Mouse (Mus musculus) C2C12 (cell line): ENCODE data around the gene Dnah17. TPM values are rescaled to one million over a fixed set of nuclear protein-coding genes. Genes with fewer than 3 reads are reported as not detected.

Source experiments
- H3K27me3 ChIP-seq: one replicate; pipeline ENCODE4 v1.6.1; 2011; ENCODE audit not compliant: control insufficient read depth, insufficient read depth, insufficient read length
- H3K36me3 ChIP-seq: one replicate; pipeline ENCODE4 v1.6.1; 2011; ENCODE audit not compliant: control insufficient read depth, insufficient read depth
- H3K4me3 ChIP-seq: one replicate; pipeline ENCODE4 v1.5.1; 2011; ENCODE audit warnings: mild to moderate bottlenecking, control low read depth; ENCODE audit not compliant: poor library complexity, insufficient read depth, severe bottlenecking
- H3K79me2 ChIP-seq: one replicate; pipeline ENCODE4 v1.6.1; 2011; ENCODE audit not compliant: control insufficient read depth, insufficient read depth
- H3K79me3 ChIP-seq: one replicate; pipeline ENCODE4 v1.6.1; 2011; ENCODE audit warnings: low read depth, control low read depth
- H3ac ChIP-seq: one replicate; pipeline ENCODE3; 2011; ENCODE audit warnings: low read depth; ENCODE audit not compliant: control insufficient read depth, insufficient read length
- CEBPB ChIP-seq: IDR thresholded peaks from one replicate; pipeline ENCODE4 v1.6.1; 2011; ENCODE audit warnings: low read depth, mild to moderate bottlenecking, control low read depth, moderate library complexity
- CTCF ChIP-seq: IDR thresholded peaks from one replicate; pipeline ENCODE4 v1.5.1; 2011; ENCODE audit not compliant: control insufficient read depth, insufficient read depth, insufficient read length
- FOSL1 ChIP-seq: IDR thresholded peaks from one replicate; pipeline ENCODE4 v1.8.0; 2011; ENCODE audit warnings: mild to moderate bottlenecking, low read length; ENCODE audit not compliant: poor library complexity, insufficient read depth, severe bottlenecking
- MAX ChIP-seq: IDR thresholded peaks from one replicate; pipeline ENCODE4 v1.6.1; 2011; ENCODE audit warnings: mild to moderate bottlenecking, control low read depth
- MYOD1 ChIP-seq: IDR thresholded peaks from one replicate; pipeline ENCODE4 v1.6.1; 2011; ENCODE audit warnings: low read depth; ENCODE audit not compliant: control insufficient read depth, insufficient read length
- MYOG ChIP-seq: IDR thresholded peaks from one replicate; pipeline ENCODE4 v1.6.1; 2011; ENCODE audit not compliant: control insufficient read depth, insufficient read length; ENCODE audit errors: extremely low read depth
- USF1 ChIP-seq: IDR thresholded peaks from one replicate; pipeline ENCODE4 v1.6.1; 2011; ENCODE audit warnings: low read depth, mild to moderate bottlenecking, control low read depth, moderate library complexity
- long read RNA-seq, 2 experiments: library from polyadenylated mRNA; unstranded; transcript quantifications; one replicate each; pipeline ENCODE4 v2.0.0; 2019 to 2020
- polyA plus RNA-seq: library from polyadenylated mRNA; unstranded; fragments of >200 nt; fragmentation: generic; extraction: Trizol; gene quantifications from one replicate; pipeline ENCODE4 v1.2.1, GENCODE M21; 2012; ENCODE audit warnings: missing spikeins

Gene Dnah17
- polyA plus RNA-seq, result 0.13 TPM
- long read RNA-seq, experiment 1, result 0 reads
- long read RNA-seq, experiment 2, result 0 reads

DNA sequence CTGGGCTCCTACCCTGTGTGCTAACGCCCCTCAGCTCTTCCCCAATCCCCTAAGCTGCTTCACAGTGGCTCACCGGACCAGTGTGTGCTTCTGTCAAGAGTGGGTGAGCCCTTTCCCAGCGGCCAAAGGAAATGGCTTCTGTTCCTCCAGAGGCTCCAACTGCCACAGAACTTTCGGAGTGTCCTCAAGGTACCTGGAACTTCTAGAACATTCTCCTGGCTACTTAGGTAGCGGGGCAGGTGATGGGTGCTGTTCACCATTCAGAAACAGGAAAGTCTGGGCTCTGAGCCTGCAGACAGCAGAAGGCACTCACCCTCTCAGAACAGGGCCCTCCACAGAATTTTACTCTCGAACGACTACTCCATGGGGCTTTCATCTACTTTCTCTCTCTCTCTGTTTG lies at the start of gene Dnah17:
Dnah17 (minus strand) TSS at position 101 of the 400 bp plus-strand sequence.
- Histone ChIP-seq H3K36me3 (no peaks in the 10 kb centered on the region), H3K79me3 (no peaks in the 10 kb centered on the region), H3ac (no peak within 1 kb of the TSS), H3K79me2 (no peaks in the 10 kb centered on the region), H3K4me3 (no peak within 1 kb of the TSS), H3K27me3 (peaks cover 3% of the 10 kb centered on the region)
- TF ChIP-seq MYOD1 (no peak), FOSL1 (no peak), CTCF (no peak), MAX (no peak), MYOG (no peak), CEBPB (no peak), USF1 (no peak)

DNA sequence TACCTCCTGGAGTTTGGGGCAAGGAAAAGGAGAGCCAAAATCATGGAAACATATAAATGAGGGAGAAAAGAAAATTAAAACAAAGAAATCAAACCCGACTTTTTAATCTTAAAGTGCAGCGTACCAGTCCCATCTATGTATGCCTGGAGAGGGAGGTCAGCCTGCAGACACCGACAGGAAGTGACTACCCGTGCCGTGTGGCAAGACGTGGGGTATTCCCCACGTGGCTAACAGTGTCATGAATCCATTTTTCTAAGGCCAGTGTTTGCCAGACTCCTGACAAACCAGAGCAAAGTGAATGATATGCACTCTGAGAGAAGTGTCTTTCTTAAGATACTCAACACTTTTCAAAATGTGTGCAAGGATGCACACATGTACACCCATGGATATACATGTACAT lies 49.8 kb upstream of the Dnah17 start:
- Histone ChIP-seq H3K79me2 (no peaks in the 10 kb centered on the region), H3ac (no peak overlapping the region), H3K4me3 (no peak overlapping the region), H3K27me3 (no peaks in the 10 kb centered on the region), H3K79me3 (no peaks in the 10 kb centered on the region), H3K36me3 (peaks cover 32% of the 10 kb centered on the region)
- TF ChIP-seq FOSL1 (no peak), MYOG (no peak), MYOD1 (no peak), CEBPB (no peak), MAX (no peak), USF1 (no peak), CTCF (no peak)

DNA sequence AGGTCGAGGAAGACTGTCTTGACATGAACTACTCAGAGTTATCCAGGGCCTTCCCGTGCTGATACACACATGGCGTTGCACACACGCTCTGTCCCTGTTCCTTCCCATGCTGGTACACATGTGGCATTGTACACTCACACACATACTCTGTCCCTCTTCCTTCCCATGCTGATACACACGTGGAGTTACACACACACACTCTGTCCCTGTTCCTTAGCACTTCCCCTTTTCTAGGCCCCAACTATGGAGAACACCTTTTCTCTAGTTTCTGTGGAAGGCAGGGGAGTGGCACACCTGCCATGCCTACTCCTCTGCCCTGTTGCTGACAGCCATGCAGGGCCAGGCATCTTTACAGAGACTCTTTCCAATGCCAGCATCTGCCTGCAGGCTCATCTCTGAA lies 47.8 kb upstream of the Dnah17 start:
- H3K79me2 ChIP-seq, result no peaks in the 10 kb centered on the region
- no peak overlapping the region for H3ac ChIP-seq
- H3K36me3 ChIP-seq, result peaks cover 36% of the 10 kb centered on the region
- H3K79me3 ChIP-seq, result no peaks in the 10 kb centered on the region
- TF ChIP-seq USF1 (no peak), MYOD1 (no peak), MAX (no peak), FOSL1 (no peak), CEBPB (no peak), MYOG (no peak), CTCF (no peak)
- no peaks in the 10 kb centered on the region for H3K27me3 ChIP-seq
- no peak overlapping the region for H3K4me3 ChIP-seq

GRCm38 (mm10) chr11:118174752-118175151 lies 44.3 kb upstream of the Dnah17 start:
- Histone ChIP-seq H3K79me3 (no peaks in the 10 kb centered on the region), H3K36me3 (peaks cover 9% of the 10 kb centered on the region), H3K27me3 (no peaks in the 10 kb centered on the region), H3K4me3 (no peak overlapping the region), H3ac (no peak overlapping the region), H3K79me2 (no peaks in the 10 kb centered on the region)
- no peak for TF ChIP-seq CEBPB
- no peak for TF ChIP-seq MYOG
- TF ChIP-seq CTCF, result no peak
- TF ChIP-seq USF1, result no peak
- TF ChIP-seq MYOD1, result no peak

GRCm38 (mm10) chr11:118172768-118173167 lies 42.3 kb upstream of the Dnah17 start:
- Histone ChIP-seq H3ac (no peak overlapping the region), H3K27me3 (no peaks in the 10 kb centered on the region), H3K4me3 (no peak overlapping the region), H3K79me3 (no peaks in the 10 kb centered on the region), H3K36me3 (peaks cover 20% of the 10 kb centered on the region), H3K79me2 (no peaks in the 10 kb centered on the region)
- TF ChIP-seq CEBPB (no peak), FOSL1 (no peak), CTCF (no peak), MYOG (no peak), MYOD1 (no peak), USF1 (no peak), MAX (no peak)

GRCm38 (mm10) chr11:118170333-118170732 lies 39.9 kb upstream of the Dnah17 start:
- TF ChIP-seq CEBPB, result no peak
- TF ChIP-seq MYOD1, result no peak
- TF ChIP-seq MAX, result no peak
- TF ChIP-seq CTCF, result no peak
- TF ChIP-seq USF1, result no peak
- no peak for TF ChIP-seq FOSL1
- no peak for TF ChIP-seq MYOG
- no peak overlapping the region for H3K4me3 ChIP-seq
- no peaks in the 10 kb centered on the region for H3K27me3 ChIP-seq
- no peaks in the 10 kb centered on the region for H3K79me3 ChIP-seq
- H3K79me2 ChIP-seq, result no peaks in the 10 kb centered on the region
- H3ac ChIP-seq, result no peak overlapping the region
- peaks cover 22% of the 10 kb centered on the region for H3K36me3 ChIP-seq
